Mouse (Mus musculus) E14TG2a.4 (cell line): ENCODE measurements around the gene Cyth2.

ENCODE experiments used
- CTCF ChIP-seq: conservative IDR thresholded peaks from 2 replicates; pipeline ENCODE4 v1.5.1; 2014; ENCODE audit warnings: low read length
- NANOG ChIP-seq: IDR thresholded peaks from 2 replicates; pipeline ENCODE4 v1.6.1; 2014; ENCODE audit warnings: borderline replicate concordance, low read length, mixed read lengths
- POU5F1 ChIP-seq: IDR thresholded peaks from 2 replicates; pipeline ENCODE4 v1.6.1; 2014; ENCODE audit warnings: low read length, borderline replicate concordance

- TF ChIP-seq CTCF (no peak), POU5F1 (no peak), NANOG (no peak)
Observed at GRCm38 (mm10) chr7:45800546-45801204, 13.7 kb downstream of the Cyth2 start.
